Mouse (Mus musculus) macrophage (primary cell): ENCODE results near the gene Ctdnep1. TPM values are rescaled to one million over a fixed set of nuclear protein-coding genes. Genes with fewer than 3 reads are reported as not detected.
A peak's percentile ranks its signal among the peaks of the same experiment; 100 is the strongest.

ENCODE experiments used
- H3K27ac ChIP-seq: fragments of 350-480 bp; formaldehyde crosslinking; 2 replicates; pipeline ENCODE4 v1.9.0; 2021
- H3K36me3 ChIP-seq: fragments of 350-480 bp; formaldehyde crosslinking; 2 replicates; pipeline ENCODE4 v1.9.0; 2021; ENCODE audit errors: inconsistent target
- H3K4me3 ChIP-seq: fragments of 350-480 bp; formaldehyde crosslinking; 2 replicates; pipeline ENCODE4 v1.9.0; 2021; ENCODE audit errors: inconsistent target
- H3K79me2 ChIP-seq: fragments of 350-480 bp; formaldehyde crosslinking; 2 replicates; pipeline ENCODE4 v1.9.0; 2021; ENCODE audit errors: inconsistent target
- WGBS: methylation state at CpG from one replicate; pipeline ENCODE4 v1.1.7; 2026; ENCODE audit warnings: inconsistent platforms; ENCODE audit not compliant: missing documents; 5-methylcytosine and 5-hydroxymethylcytosine counted together
- polyA plus RNA-seq: library from polyadenylated mRNA; stranded (reverse); fragments of 250-400 nt; gene quantifications from 3 replicates; pipeline ENCODE4 v1.2.4, GENCODE M21; 2018; ENCODE audit warnings: inconsistent platforms

Gene Ctdnep1
- polyA plus RNA-seq, 1 experiment from 2014 or later, result 235 TPM

GRCm38 (mm10) chr11:69964650-69965270 is 16.2 kb upstream of the Ctdnep1 start, which contains the start of gene Cldn7:
TSS of gene Cldn7 (plus strand) at chr11:69964779.
- 42% methylated on average over 24 of the region's 24 CpGs for WGBS
- Histone ChIP-seq H3K4me3 (no peak within 1 kb of the TSS), H3K27ac (no peak within 1 kb of the TSS)

DNA sequence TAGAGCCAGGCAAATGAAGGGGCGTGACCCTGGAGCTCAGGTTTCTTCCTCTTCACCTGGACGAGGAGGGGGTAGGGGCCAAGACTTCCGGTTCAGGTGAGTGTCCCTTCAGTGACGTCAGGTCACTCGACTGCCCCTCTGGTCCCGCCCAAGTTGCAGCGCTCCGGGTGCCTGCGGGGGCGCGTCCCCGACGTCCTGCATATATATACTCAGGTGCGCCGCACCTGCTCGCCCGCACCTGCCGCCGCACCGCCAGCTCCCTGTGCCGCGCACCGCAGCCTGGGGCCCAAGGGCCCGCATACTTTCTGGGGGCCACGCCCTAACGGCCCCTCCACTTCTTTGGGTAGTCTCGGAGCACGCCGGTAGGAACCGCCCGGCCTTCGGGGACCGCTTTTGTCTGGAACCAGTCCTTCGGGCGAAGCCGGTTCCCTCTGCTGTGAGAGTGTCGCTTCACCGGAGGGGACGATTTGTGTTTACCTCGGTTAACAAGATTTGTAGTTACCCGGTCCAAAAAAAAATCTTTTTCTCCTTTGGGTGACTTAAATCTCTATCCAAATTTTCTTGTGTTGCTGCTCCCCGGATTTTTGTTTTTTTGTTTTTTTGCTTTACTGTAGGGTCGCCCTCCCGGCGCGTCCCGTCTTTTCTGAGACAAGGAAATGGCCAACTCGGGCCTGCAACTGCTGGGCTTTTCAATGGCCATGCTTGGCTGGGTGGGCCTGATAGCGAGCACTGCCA is 15.5 kb upstream of the Ctdnep1 start:
- Histone ChIP-seq H3K36me3 (peaks cover 19% of the 10 kb centered on the region; the same call in 1 of the 2 replicates), H3K27ac (no peak overlapping the region), H3K79me2 (no peaks in the 10 kb centered on the region), H3K4me3 (no peak overlapping the region)
- WGBS, result 9% methylated on average over 48 of the region's 49 CpGs

More at GRCm38 (mm10) chr11:69964650-69965270, 16.2 kb upstream of the Ctdnep1 start, which contains the start of gene Cldn7:
- Histone ChIP-seq H3K79me2 (no peaks in the 10 kb centered on the region), H3K36me3 (peaks cover 15% of the 10 kb centered on the region; the same call in 1 of the 2 replicates)

DNA sequence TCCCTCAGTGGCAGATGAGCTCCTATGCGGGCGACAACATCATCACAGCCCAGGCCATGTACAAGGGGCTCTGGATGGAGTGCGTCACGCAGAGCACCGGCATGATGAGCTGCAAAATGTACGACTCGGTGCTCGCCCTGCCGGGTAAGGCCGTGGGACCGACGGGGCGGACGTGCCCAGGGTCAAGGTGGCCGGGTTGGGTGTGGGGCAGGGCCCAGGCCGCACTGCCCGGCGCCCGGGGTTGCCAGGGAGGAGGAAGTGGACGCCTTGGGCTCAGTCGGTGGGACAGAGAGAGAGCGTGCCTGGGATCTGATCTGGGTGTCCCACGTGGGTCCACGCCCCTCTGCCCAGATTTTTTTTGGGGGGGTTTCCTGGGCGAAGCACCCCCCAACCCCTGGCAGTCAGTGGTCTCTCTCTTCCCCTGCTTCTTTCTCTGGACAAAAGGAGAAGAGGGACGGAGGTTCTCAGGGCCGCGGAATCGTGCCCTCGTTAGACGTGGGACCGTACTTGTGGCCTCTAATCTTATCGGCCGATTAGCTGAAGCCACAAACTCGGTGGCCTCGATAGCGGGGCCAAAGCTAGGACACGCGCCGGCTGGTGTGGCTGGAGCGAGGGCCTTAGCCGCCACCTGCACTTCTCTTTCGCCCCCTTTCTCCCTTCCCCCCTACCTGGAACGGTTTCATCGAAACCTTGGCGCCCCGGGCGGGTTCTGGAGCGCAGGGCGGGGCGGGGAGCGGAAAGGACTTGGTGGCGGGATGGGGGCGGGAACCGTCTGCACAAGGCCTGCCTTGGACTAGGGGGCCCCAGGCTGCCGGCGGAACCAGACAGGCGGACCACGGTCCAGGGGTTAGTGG is 14.7 kb upstream of the Ctdnep1 start:
- H3K36me3 ChIP-seq, result peaks cover 21% of the 10 kb centered on the region; the same call in 1 of the 2 replicates
- no peaks in the 10 kb centered on the region for H3K79me2 ChIP-seq
- 6% methylated on average over 54 of the region's 59 CpGs for WGBS
- no peak overlapping the region for H3K27ac ChIP-seq
- H3K4me3 ChIP-seq, result no peak overlapping the region

GRCm38 (mm10) chr11:69966860-69967517 is 14.0 kb upstream of the Ctdnep1 start:
- no peak overlapping the region for H3K27ac ChIP-seq
- H3K79me2 ChIP-seq, result no peaks in the 10 kb centered on the region
- peaks cover 23% of the 10 kb centered on the region; the same call in 1 of the 2 replicates for H3K36me3 ChIP-seq
- H3K4me3 ChIP-seq, result no peak overlapping the region
- WGBS, result 43% methylated on average over 14 of the region's 17 CpGs

DNA sequence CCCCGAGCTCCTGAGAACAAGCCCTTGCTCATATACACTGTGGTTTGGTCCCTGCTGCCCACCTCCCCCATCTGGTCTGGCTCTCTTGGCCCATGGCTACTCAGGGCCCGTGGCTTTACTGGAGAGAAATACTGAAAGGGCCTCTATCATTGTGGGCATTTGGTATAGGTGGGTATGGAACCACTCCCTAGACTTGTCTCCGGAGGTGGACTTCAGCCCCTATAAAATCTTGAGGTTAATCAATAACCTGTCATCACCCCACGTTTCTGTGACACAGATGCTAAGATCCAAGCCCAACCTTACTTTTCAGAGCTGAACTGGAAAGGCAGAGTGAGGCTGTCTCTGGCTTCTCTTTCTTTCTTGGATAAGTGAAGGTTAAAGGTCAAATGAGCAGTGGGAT is 12.2 kb upstream of the Ctdnep1 start:
- H3K27ac ChIP-seq, result no peak overlapping the region
- peaks cover 34% of the 10 kb centered on the region; the same call in 1 of the 2 replicates for H3K36me3 ChIP-seq
- H3K79me2 ChIP-seq, result no peaks in the 10 kb centered on the region
- 82% methylated on average over 4 of the region's 4 CpGs for WGBS
- no peak overlapping the region for H3K4me3 ChIP-seq

DNA sequence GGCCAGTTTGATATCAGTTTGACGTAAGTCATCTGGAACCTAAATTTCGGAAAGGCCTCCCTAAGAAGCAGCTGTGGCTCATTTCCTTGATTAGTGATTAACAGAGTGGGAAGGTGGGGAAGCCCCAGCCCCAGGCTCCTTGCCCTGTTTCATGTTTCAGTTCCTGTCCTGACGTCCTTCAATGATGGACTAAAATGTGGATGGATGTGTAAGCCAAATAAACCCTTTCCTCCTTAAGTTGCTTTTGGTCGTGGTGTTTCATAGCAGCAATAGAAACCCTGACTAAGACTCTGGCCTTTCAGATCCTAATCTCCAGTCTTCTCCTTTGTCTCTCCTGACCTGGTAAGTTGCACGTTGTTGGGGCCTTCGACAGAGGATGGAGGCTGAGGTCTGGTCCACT is 10.7 kb upstream of the Ctdnep1 start:
- Histone ChIP-seq H3K4me3 (no peak overlapping the region), H3K36me3 (peaks cover 45% of the 10 kb centered on the region), H3K27ac (no peak overlapping the region), H3K79me2 (no peaks in the 10 kb centered on the region)
- WGBS, result 80% methylated on average over 6 of the region's 6 CpGs

DNA sequence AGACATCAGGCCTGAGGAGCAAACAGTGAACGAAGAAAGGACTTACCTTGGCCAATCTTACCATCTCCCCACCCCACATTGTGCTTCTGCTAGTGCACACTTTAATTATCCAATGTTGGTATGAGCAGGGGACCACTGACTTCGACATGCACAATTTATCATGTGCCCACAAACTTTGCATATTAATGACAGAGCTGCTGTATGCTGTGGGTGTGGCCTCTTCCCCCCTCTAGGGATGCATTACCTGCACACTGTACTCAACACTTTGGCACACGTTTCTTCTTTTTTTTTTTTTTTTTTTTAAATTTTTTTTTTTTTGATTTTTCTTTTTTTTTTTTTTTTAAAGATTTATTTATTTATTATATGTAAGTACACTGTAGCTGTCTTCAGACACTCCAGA is 10.2 kb upstream of the Ctdnep1 start:
- Histone ChIP-seq H3K27ac (no peak overlapping the region), H3K36me3 (peaks cover 45% of the 10 kb centered on the region), H3K4me3 (no peak overlapping the region), H3K79me2 (no peaks in the 10 kb centered on the region)
- WGBS, result 70% methylated on average over 2 of the region's 3 CpGs

GRCm38 (mm10) chr11:69974907-69975306 is 6.0 kb upstream of the Ctdnep1 start:
- 95% methylated on average over 2 of the region's 2 CpGs for WGBS
- Histone ChIP-seq H3K4me3 (no peak overlapping the region), H3K27ac (no peak overlapping the region), H3K36me3 (peaks cover 47% of the 10 kb centered on the region), H3K79me2 (peaks cover 19% of the 10 kb centered on the region)

GRCm38 (mm10) chr11:69976271-69976670 is 4.7 kb upstream of the Ctdnep1 start:
- Histone ChIP-seq H3K27ac (no peak overlapping the region), H3K4me3 (no peak overlapping the region), H3K36me3 (peaks cover 41% of the 10 kb centered on the region), H3K79me2 (peaks cover 22% of the 10 kb centered on the region)
- WGBS, result 90% methylated on average over 4 of the region's 4 CpGs

- peak overlapping the region; percentile 97 for H3K4me3 ChIP-seq
- peak overlapping the region; percentile 70 for H3K27ac ChIP-seq
- peaks cover 58% of the 10 kb centered on the region for H3K79me2 ChIP-seq
- WGBS, result 3% methylated on average over 16 of the region's 16 CpGs
- H3K36me3 ChIP-seq, result peaks cover 28% of the 10 kb centered on the region
These were observed 1.1 kb upstream of the Ctdnep1 start for GRCm38 (mm10) chr11:69979827-69980195.

DNA sequence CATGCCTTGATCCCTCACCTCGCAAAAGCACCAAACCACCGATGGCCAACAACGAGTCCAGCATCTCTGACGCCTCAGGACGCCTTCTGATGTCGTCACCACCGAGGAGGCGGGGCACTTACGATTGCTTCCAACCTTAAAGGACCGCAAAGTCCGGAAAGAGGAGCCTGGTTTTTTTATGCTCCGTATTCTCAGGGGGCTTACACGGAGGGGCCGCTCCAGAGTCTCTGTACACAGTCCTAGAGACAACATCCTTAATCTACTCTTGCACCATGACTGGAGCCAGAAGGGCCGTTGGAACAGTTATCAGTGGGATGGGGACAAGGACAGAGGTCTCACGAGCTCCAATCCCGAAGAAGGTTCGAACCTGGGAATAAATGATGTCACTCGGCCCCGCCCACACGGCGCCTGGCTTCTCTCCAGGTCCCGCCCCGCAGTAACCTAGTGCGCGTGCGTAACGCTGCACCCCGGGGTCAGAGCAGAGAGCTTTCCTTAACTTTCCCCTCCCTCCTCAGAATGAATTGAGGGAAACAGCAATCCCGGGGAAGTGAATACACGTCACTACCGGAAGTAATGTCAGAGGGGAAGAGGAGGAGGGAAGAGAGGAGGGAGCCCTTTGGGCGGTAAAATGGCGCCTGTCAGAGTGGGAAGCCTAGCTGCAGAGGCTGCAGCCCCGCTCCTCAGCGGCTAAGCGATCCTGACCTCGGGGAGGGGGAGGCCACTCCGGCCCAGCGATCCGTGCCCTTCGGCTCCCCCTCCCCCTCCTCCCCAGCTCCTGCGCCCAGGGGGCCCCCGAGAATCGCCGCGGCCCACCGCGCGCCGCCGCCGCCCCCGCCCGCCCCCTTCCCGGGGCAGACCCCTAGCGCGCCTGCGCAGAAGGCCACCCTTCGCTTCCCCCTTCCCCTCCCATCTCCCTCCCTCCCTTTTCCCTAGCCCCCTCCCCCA is 488 bp upstream of the Ctdnep1 start:
- Histone ChIP-seq H3K27ac (peak overlapping the region; percentile 70), H3K36me3 (peaks cover 31% of the 10 kb centered on the region), H3K4me3 (peak overlapping the region; percentile 97), H3K79me2 (peaks cover 64% of the 10 kb centered on the region)
- WGBS, result 1% methylated on average over 37 of the region's 60 CpGs

DNA sequence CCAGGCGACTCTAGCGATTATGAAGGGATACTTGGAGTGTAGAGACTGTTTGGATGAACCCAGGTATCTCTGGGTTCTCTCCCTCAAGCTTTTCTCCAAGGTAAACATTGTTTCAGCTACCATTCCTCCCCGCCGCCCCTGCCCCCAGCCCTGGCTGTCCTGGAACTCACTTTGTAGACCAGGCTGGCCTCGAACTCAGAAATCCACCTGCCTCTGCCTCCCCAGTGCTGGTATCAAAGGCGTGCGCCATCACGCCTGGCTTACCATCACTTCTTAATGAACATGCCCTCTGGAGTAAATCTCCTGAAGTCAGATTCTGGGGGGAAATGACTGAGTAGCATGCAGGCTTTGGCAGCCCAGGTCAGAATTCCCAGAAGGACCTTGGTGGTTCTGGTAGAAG is 1.3 kb downstream of the Ctdnep1 start, which contains the start of gene Elp5:
Gene Elp5 (minus strand): TSS at position 293 of the 400 bp plus-strand sequence.
- Histone ChIP-seq H3K79me2 (peaks cover 76% of the 10 kb centered on the region), H3K27ac (peak within 1 kb of the TSS; percentile 48), H3K36me3 (peaks cover 36% of the 10 kb centered on the region), H3K4me3 (peak within 1 kb of the TSS; percentile 97)
- 65% methylated on average over 8 of the region's 8 CpGs for WGBS

- Histone ChIP-seq H3K79me2 (peaks cover 81% of the 10 kb centered on the region), H3K36me3 (peaks cover 39% of the 10 kb centered on the region), H3K4me3 (no peak overlapping the region), H3K27ac (no peak overlapping the region)
- 78% methylated on average over 5 of the region's 5 CpGs for WGBS
These were observed 1.9 kb downstream of the Ctdnep1 start for GRCm38 (mm10) chr11:69982877-69983276.
